Mouse (Mus musculus) embryonic fibroblast, embryonic 13.5 days (primary cell): Measurements from ENCODE around the gene Ost4.

Experiments
- CTCF ChIP-seq: IDR thresholded peaks from 2 replicates; pipeline ENCODE4 v1.5.1; 2011; ENCODE audit warnings: mild to moderate bottlenecking, control low read depth, low read length, moderate library complexity, borderline replicate concordance; ENCODE audit not compliant: insufficient read depth
- POLR2A ChIP-seq: IDR thresholded peaks from 2 replicates; pipeline ENCODE4 v1.6.1; 2011; ENCODE audit warnings: low read depth, mild to moderate bottlenecking, control low read depth, low read length, moderate library complexity

- TF ChIP-seq POLR2A (peak; percentile 70), CTCF (no peak)
Observed at GRCm38 (mm10) chr5:30887331-30887761, 20.2 kb downstream of the Ost4 start.
